Mouse (Mus musculus) testis, adult 2 months (tissue): ENCODE measurements around the gene Sac3d1.

Experiments
- CTCF ChIP-seq: fragments of 200-500 bp; IDR thresholded peaks from 2 replicates; pipeline ENCODE4 v1.5.1; 2012; ENCODE audit warnings: low read depth, mild to moderate bottlenecking, inconsistent platforms, low read length, moderate library complexity; ENCODE audit not compliant: control insufficient read depth, insufficient read depth, insufficient replicate concordance
- POLR2A ChIP-seq: fragments of 200-500 bp; IDR thresholded peaks from 2 replicates; pipeline ENCODE4 v1.6.1; 2012; ENCODE audit warnings: low read depth, mild to moderate bottlenecking, inconsistent platforms, low read length, moderate library complexity; ENCODE audit not compliant: control insufficient read depth

DNA sequence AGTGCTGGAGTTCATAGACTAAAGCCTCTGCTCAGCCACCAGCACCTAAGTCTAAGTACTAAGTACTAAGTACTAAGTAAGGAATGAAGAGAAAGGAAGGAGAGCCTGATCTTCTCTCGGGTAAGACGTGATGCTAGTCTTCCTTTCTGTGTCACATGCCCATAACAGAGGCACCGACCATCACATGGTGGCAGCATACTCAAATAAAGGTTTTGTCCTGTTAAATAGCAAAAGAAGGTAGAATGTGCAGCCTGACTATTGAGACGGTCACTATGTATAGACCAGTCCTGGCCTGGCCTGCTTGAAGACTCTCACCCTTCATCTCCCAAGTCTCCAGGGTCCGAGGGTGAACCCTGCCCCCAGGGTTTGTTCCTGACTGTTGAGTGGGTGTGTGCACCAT lies 26.4 kb upstream of the Sac3d1 start:
- TF ChIP-seq POLR2A (no peak), CTCF (no peak)
